Mouse (Mus musculus): ENCODE results near the gene Fap. TPM values are rescaled to one million over a fixed set of nuclear protein-coding genes. Genes with fewer than 3 reads are reported as not detected.

Gene Fap
- total RNA-seq, 2 experiments from 2014 or later, result 9.1 to 10.4 TPM

DNA sequence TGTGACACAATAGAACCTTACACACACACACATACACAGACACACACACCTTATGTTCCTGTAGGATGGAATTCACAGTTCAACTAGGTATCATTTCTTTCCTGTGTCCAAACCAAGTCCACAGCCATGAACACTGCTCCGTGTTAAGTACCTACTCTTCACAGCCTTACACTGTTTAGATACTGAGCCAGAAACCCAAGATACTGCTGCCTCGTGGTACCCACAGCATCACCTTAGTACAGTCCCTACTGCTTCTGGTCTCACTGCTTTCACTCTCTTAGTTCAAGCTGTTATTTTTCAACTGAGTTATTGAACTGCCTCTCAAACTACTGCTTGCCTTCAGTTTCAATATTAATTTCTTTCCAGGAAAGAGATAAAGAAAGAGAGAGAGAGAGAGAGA, 110.6 kb downstream of the Fap start:
- DNase-seq, result no peak
- intact Hi-C loops (cut with DNase I), result no loop called here

DNA sequence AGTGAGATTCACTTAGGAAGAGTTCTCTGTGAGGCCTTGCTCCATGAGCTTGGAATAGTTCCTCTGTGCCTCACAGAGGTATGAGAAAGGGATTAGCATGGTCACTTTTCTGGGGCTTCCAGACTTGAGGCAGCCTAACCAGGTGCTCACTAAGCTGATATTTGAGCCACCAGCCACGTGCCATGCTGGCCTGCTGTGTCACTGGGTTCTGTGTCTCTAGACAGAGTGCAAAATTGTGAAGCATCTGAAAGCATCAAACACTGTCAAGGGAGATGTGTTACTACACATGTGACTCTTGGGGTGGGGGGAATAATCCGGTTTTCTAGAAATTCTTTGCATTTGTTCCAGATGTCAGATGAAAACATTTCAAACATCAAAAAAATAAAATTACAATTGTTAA, 111.7 kb downstream of the Fap start:
- no peak for DNase-seq
- intact Hi-C loops (cut with DNase I), result no loop called here

DNA sequence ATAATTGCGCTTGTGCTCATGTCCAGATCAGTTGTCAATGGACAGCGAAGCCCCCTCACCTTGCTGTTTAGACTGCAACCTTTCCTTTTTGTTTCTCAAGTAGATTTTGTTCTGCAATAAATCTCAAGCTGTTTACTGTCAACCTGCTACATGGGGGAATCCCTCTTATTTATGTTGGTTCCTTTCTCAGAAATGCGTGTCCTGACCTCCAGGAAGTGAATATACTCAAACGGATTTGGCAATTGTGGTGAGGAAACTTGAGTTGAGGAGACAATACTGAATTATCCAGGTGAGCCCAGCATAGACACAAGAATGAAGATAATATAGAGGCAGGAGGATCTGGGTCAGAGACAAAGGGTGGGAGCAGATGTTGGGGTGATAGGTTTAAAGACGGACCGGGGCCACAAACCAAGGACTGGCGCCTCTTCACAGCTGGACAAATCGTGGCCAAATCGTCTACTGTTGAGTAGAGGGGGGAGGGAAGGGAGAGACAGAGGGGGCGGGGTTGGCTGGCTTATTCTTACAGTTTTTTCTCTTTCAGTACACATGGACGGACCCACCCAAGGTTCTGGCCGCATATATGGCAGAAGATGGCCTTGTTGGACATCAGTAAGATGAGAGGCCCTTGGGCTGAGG, 112.9 kb downstream of the Fap start:
- intact Hi-C loops (cut with DNase I), result no loop called here
- DNase-seq, result no peak

DNA sequence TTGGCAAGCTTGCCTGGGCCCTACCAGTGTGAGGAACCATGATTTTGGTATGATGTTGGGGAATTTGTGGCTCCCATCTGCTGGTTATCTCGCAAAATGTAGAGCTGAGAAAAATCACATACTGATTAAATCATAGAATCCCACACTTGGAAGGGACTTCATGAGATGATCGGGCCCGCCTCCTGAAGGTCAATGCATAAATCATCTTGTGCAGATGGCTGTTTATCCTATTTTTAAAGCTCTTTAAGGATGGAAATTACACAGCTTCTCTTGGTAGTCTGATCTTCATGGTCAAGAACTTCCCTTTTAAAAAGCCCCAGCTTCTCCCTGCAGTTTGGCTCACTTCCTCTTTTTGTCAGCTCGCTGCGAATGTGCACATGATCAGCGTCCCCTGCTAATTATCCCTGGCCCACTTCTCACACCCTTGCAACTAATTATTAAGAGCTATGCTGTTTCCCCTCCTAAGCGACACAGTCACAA, 113.6 kb downstream of the Fap start:
- peak; percentile 16 to 22 for DNase-seq
- intact Hi-C loops (cut with DNase I), result no loop called here

DNA sequence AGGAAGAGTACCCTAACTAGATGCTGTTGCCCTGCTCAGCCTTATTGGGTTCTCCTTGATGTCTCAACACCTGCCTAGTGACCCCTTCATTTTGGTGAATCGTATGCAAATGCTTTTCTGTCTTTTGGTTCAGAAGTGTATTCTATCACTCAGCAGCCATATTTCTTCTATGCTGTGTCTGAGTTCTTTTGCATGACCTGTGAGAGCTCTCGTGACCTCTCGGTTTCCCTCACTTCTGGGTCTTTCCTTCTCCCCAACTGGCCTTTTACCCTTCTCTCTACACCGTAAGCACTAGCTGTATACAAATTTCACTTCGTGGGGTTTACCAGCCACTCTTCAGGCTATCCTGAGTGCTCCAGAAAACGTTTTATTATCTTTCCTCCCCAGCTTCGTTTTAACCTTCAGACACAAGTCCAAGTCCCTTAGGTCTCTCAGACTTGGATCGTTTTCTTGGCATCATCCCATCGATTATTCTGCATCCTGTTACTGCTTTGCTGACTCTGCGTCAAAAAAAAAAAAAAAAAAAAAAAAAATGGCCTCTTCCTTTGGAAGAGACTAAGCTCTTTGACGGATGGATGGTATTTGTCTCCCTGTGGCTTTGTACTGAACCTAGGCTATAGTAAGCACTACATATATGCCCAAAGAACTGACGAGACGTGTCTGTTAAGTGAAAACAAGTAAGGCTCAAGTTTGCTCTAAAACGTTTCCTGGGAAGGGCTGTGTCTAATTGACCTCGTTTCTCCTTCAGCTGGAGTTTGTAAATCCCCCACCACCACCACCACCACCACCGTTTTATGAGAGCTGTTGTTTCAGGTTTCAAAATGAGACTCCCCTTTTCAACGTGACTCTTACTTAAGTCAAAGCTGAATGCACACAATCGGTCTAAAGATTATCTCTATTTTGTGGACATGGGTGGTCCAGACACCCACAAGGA, 114.4 kb downstream of the Fap start:
- intact Hi-C loops (cut with DNase I), result loop anchor here (2.0 to 10.0 kb wide), 4 partner anchors 169 to 817 kb away; no protein-coding TSS in a partner anchor
- peak; percentile 12 to 35 for DNase-seq

DNA sequence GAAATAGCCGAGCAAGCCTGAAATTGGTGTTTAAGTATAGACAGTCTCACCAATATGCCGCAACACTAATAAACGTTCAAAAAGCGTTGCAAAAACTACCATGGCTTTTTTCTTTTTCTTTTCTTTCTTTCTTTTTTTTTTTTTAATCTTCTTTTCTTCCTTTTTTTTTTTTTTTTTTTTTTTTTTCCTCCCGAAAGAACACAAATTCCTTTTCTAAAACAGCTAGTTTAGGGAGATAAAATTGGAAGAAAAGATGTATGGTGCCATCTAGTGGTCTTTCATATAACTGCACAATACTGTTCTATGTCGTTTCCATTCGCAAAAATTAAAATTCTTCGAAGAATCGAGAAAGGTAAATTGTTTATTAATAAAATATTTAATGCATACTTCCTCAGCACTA, 115.8 kb downstream of the Fap start:
- intact Hi-C loops (cut with DNase I), result loop anchor here (1.0 to 10.0 kb wide), 5 partner anchors 112 to 816 kb away; no protein-coding TSS in a partner anchor
- DNase-seq, result peak; percentile 8 to 35

DNA sequence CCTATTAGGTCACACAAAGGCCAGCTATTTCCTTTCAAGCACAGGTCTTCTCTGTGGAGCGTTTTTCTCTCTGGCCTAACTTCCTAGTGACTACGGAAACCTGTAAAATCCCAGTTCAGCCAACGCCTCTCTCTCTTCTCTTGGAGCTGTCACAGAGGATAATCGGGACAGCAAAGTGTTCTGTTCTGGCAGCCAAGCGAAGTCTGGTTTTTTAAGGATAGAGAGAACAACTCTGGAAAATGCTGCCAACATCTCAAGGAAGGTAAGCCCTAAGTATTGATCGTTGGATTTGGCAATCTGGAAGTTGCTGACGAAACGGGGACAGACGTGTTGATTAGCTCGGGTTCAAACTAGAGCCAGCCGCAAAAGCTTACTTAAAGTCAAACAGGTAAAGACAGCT, 118.9 kb downstream of the Fap start:
- no peak for DNase-seq
- intact Hi-C loops (cut with DNase I), result loop anchor here (5.0 to 10.0 kb wide), 3 partner anchors 468 to 813 kb away; no protein-coding TSS in a partner anchor

DNA sequence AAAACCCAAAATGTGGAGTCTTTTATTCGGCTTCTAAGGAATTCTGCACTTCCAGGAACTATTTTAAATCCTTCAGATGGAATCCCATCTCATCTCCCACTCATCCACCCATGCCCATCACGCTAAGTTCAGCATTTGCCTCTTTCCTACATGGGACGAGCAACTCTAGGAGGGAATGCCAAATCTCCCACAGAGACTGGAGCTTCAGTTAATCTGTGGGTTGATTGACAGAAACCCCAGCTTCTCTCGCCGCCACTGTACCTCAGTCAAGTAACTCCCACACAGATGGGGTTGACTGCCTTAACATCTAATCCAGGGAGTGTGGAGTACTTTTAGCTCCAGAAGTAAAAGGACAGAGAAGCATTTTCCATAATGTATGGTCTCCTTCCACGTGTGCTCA, 119.8 kb downstream of the Fap start:
- intact Hi-C loops (cut with DNase I), result loop anchor here (10.0 kb wide), 1 partner anchor 639 kb away; no protein-coding TSS in a partner anchor

More for the DNA sequence above, 119.8 kb downstream of the Fap start:
- DNase-seq, result no peak

Other genes with a start within 250 kb of the Fap start
- 1 to 10 TPM; 5.1 to 8.7 TPM for gene Dpp4, start 161.8 kb downstream of the Fap start, total RNA-seq (2021)
- not detected for gene Gcg, start 90.4 kb downstream of the Fap start, total RNA-seq (2021)
- gene Ifih1, start 72.2 kb upstream of the Fap start, total RNA-seq (2021), result 1 to 10 TPM; 3.9 to 5.5 TPM
- 10 to 100 TPM; 28.7 to 41.1 TPM for gene Gca, start 90.2 kb upstream of the Fap start, total RNA-seq (2021)

Measured in heart, postnatal 10 days (tissue).